Mouse (Mus musculus) ovary, postnatal 10 days (tissue): ENCODE measurements around the gene Zfp646.
"Not testable (repeated sequence)": the region's sequence is repeated elsewhere in the genome, so short reads cannot be mapped to it uniquely, and the experiment has no call there.

ENCODE experiments used
- DNase-seq: peaks from one replicate; pipeline ENCODE4 v3.0.0; 2022; ENCODE audit warnings: low spot score

Zfp646 gene

DNA sequence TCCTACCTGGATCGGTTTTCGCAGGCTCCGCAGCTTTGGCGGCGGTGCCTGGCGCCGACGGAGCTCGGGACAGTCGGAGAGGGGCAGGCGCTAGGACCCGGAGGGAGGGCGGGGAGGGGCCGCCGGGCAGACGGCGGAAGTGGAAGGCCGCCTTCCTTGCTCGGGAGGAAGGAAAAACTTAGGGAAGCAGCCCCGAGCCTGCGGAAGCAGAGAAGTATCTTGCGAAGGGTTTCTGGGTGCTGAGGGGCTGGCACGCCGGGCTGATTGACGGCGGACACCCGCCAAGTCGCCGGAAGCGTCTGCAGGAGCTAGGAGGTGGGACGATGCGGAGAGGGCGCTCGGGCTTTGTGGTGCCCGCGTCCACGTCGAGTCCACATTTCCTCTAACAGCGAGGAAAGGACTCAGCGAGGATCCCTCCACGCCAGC is at the start of gene Zfp646:
Gene Zfp646 (plus strand): TSS at position 181 of the 426 bp plus-strand sequence.
- DNase-seq: no peak

DNA sequence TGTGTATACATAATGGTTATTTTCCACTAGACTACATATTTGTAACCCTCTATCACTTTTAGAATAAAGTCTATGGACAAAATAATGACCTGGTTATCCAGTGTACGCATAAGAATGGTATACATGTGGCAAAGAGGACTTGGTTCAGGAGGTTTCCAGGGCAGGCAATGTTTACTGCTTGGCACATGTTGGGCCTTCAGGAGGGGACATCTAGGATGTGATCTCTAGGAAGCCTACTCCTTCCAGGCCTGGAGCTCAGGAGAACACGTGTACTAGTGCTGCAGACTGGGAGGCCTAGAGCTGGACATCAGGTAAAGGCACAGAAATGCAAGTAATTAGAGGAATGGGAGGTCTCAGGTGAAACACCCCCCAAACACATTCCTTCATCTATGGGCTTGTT is 40.5 kb upstream of the Zfp646 start:
- DNase-seq: no peak

DNA sequence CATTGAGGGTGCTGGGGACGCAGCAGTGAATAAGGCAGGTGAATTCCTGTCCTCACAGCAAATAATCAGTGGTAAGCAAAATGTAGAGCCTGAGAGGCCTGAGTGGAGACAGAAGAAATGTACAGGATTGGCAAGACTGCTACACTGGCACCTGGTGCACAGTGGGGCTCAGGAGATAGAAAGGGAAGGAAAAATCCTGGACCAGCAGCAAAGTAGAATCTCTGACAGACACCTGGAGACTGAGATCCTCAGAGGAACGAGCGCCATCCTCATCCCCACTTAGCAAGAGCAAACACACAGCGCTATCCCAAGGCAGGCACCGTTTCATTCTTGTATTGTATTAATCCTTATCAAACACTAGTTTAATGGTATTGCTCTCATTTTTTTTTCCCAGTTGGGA is 38.5 kb upstream of the Zfp646 start:
- no peak for DNase-seq

DNA sequence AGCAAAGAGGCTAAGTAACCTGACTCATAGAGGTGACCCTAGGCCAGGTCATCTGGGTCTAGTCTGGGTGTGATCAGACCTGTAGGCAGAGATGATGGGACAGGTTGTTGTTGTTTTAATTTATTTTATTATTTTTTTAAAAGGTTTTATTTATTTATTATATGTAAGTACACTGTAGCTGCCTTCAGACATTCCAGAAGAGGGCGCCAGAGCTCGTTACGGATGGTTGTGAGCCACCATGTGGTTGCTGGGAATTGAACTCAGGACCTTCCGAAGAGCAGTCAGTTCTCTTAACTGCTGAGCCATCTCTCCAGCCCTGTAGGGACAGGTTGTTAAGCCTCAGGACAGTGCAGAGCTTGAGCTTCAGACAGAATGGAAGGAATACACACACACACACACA is 38.1 kb upstream of the Zfp646 start:
- not testable (repeated sequence) for DNase-seq

DNA sequence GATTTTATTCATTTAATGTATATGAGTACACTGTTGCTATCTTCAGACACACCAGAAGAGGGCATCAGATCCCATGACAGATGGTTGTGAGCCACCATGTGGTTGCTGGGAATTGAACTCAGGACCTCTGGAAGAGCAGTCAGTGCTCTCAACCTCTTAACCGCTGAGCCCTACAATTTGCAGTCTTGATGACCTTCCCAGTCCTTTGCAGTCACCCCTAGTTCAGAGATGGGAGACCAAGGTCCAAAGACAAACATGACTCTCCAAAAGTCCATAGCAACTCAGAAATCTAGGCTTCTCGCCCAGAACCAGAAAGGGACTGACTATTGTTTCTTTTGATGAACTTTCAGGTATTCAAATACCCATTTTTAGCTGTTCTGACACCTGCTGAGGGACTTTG is 36.0 kb upstream of the Zfp646 start:
- DNase-seq: not testable (repeated sequence)

DNA sequence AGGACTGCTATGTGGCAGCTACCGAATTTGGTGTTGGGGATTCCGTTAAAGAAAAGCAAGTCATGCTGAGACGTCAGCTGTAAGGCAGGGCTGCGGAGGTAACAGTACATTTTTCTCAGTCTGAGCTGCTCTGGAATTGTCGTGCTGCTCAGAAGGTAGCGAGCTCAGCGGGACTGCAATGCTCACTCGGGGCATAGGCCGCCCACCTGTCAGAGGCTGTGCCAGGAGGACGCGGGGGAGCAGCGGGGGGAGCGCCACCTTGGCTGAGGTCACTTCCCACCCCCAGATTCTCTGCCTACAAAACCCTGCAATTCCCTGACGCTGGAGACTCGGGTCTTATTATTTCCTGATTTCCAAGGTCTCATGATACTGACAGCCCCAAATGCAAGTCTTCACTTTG is 35.1 kb upstream of the Zfp646 start:
- DNase-seq: peak; percentile 23

DNA sequence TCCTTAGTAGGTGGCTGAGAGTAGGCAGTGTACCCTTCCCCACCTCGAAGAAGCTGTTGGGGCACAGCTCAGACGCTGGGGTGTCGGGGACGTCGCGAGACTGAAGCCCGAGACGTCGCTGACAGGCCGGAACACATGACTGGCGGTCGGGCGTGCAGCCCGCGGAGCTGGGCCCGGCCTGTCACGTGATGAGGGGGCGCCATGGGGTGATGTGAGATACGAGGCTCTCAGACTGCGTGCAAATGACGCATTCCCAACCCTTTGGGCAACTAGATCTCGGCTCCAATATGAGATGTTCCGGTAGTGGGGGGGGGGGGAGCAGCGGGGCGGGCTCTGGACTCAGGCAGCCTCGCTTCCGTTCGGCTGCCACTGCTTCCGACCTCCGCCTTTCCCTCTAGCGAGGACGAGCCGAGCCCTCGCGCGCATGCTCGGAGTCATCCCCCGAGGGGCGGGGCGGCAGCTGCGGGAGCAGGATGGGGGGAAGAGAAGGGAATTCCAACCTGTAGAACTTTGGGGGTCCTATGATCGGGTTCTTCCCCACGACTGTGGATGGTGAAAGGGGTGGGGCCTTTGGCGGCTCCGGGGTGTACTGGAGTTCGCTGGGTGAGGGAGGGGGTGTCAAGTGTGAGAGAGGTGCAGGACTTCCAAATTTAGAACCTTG is 34.6 kb upstream of the Zfp646 start:
- peak; percentile 75 for DNase-seq

DNA sequence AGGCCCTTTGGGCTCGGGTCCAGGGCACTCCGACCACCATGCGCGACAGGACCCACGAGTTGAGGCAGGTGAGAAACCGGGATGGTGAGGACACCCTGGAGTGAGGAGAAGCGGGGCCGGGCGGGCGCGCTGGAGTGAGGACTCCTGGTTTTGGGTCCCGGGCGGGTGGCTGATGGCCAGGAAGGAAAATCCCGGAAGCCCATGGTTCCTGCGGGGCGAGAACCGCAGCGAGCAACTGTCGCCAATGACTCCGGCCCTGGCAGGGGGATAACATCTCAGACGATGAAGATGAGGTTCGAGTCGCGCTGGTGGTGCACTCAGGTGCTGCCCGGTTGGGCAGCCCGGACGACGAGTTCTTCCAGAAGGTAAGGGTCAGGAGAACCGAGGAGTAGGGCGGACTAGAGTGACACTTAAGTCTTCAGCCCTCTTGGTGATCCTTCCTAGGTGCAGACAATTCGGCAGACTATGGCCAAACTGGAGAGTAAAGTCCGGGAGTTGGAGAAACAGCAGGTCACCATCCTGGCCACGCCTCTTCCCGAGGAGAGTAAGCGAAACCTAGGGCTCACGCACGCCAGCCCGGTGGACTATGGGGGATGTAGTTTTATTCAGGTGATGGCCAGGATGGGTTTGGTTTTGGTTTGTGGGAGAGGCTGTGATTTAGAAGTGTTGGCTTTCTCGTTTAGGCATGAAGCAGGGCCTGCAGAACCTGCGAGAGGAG is 33.9 kb upstream of the Zfp646 start:
- DNase-seq: peak; percentile 52

DNA sequence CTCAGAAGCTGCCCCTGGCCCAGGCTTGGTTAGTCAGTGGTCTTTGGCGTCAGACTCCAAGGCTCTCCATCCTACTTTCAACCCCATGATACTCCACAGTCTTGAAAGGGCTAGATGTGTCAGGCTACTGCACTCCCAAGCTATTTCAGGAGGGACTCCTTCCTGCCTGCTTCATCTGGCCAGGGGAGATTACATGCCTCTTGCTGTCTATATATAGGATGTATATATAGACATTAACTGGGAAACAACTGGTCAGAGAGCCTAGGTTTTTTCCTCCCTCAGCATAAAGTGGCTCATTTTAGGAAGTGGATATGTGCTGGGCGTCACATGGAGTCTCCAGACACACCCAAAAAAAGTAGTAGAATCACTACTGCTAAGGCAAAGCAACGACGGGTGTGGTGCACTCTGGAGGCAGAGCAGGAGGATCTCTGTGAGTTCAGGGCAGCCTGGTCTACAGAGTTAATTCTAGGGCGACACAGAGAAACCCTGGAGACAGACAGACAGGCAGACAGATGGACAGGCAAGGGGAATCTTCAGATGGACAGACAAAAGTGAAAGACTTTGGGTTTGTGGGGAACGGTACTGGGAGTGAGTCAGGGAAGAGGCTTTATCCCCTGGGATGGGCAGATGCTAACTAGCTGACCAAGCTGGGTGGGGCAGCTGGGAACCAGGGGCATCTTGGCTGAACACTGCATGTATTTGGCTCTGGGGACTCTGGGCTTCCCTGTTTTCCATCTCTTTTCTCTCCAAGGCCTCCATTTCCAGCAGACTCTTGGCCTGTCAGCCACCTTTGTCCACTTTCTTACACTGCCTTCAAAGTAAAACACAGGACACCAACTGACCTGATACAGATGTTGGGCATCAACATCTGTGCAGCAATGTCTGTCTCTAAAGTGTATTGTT is 25.8 kb upstream of the Zfp646 start:
- DNase-seq: no peak

DNA sequence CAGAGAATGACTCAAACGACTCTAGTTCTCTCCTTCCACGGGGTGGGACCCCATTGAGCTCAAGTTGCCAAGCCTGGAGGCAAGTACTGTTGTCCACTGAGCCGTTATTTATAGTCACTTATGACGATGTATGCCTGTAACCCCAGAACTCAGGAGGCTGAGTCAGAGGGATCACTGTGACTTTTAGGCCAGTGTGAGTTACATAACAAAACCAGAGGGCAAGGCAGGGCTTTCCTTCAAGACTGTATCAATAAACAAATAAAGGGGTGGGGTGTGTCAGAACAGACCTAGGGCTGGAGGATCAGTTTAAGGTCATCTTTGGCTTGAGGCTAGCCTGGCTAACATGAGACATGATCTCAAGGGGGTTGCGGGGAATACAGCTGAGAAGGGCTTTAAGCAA is 25.1 kb upstream of the Zfp646 start:
- DNase-seq: no peak

DNA sequence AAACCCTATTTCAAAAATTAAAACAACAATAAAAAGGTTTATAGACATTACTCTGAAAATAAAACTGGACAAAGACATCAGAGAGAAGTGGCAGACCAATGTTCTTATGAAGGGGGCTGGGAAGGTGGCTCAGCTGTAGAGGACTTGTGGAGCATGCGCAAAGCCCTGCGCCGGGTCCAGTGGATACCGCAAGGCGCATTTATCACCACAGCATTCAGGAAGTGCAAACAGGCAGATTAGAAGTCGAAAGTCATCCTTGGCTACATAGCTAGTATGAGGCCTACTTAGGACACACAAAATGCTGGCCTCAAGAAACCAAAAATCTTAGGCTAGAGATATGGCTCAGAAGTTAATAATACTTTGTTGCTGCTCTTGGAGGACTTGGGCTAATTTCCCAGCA is 17.8 kb upstream of the Zfp646 start:
- no peak for DNase-seq

DNA sequence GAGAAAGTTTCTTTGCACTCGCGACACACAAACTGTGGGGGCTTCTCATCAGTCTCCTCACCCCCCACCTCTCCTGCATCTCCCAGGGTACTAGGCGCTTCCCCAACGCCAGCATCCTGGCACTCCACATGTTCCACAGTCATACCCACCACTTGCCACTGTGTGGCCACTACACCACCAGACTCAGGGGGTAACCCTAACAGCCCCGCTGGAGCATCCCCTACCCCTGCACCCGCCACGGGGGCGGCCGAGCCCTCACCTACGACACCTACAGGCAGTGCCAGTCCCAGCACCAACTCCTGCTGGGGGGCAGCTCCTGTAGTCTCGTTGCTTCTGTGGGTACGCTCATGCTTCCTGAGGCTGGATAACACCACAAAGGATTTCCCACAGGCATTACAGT is 9.6 kb upstream of the Zfp646 start:
- DNase-seq: no peak

DNA sequence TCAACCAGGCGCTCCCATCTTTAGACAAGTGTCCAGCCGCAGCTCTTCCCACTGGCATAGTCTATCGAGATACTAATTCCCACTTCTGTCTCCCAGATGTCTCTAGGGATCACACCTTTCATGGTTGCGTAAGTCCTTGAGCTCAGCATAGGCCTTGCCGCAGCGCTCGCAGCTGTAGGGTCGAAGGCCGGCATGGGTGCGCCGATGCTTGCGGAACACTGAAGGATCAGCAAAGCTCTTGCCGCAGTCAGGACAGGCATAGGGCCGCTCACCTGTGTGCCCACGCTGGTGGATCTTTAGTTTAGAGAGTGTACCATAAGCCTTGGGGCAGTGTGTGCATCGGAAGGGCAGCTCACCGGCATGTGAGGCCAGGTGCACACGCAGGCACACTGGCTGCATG is 8.4 kb upstream of the Zfp646 start:
- DNase-seq: no peak

DNA sequence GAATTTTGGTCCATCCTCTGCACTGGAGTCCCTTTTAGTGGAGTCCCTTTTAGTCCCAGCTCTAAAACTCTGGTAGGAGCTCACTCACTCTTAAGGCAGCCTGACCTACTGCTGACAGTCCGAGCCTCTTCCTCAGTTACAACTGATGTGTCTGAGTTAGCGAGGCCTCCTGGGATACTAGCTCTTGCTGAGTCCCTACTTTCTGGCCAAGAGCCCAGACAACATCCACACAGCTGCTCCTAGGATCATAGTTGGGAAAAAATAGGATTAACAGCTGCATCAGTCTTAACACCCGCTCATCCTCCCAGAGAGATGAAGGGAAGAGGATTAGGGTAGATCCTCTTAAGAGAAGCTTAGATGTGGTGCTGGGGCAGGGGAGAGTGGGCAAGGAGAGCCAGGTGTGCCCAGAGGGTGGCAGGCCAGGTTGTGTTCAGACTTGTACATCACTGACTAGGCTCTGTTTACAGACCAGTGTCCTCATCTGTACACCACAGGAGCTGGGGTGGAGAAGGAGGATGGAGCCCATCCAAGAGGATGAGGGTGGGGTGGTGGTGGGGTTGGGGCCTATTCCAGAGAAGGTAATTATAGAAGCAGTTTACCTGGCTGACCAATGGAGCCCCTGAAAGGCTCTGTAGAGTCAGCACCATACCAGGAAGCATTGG is 6.7 kb upstream of the Zfp646 start:
- no peak for DNase-seq

DNA sequence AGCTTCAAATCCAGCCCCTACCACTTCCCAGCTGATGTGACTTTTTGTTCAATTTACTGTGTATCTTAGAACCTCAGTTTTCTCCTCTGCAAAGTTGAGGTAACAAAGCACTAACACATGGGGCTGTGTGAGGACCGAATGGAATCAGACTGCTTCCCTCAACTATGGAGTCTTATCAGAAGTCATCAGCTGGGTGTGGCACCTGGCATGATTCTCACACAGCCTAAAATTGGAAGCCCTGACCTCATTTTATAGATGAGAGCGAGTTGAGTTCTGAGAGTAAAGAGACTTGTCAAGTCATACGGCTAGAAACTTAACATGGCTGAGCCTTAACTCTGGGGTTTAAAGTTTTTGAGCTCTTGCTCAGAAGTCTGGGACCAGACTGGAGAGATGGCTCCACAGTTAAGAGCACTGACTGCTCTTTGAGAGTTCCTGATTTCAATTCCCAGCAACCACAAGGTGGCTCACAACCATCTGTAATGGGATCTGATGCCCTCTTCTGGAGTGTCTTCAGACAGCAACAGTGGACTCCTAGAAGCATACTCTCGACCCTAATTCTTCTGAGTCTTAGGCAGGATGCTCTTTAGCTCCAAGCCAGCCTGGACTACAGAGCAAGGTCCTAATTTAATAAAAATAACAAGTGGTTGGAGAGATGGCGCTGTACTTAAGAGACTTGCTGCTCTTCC is 5.7 kb upstream of the Zfp646 start:
- no peak for DNase-seq

DNA sequence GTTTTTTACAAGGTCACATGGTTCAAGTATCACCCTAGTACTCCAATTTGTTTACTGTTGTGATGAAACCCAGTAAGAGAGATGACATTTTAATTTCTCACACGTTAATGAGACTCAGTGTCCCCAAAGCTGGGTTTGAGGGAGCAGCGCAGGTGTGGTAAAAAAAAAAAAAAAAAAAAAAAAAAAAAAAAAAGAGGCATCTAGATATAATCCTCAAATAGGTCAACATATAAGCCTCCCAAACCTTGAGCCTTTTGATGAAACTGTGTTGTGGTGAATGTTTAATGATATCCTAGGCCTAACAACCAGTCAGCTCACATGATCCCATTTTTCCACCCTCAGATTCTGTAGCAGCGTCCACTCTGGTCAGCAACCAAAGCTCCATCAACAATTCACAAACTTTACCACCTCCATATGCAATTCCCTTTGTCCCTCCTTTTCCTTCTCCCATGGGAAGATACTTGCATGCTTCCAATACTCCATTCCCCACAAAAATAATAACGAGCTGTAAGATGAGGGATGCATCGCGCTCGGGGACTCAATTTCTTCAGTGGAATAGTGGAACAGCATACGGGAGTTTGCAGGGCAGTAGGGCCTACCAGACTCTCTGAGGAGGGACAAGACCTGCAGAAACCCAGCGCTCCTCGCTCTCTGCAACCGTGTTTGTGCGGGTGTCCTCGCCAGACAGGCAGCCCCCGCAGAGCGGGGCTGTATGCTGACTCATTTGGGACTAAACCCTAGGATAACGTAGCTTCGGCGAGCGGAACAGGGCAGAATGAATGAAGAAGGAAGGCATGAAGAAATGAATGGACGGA is 1.0 kb upstream of the Zfp646 start:
- peak; percentile 27 for DNase-seq

DNA sequence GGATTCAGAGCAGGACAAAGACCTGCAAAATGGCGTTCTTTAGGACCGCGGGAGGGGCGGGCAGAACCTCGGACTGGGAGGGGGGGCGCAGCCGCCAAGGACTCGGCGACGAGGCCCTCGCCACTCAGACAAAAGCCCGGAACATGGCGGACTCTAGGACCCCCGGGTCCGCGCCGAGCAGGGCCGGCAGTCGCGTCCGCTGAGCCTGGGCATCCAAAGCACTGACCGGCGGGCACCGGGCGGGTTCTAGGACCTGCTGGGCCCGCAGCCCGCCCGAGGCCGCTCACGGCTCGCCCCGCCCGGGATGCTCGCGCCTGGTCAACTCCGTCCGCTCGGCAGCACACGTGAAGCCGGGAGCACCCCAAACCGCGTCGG is 407 bp upstream of the Zfp646 start:
- DNase-seq: peak; percentile 70

DNA sequence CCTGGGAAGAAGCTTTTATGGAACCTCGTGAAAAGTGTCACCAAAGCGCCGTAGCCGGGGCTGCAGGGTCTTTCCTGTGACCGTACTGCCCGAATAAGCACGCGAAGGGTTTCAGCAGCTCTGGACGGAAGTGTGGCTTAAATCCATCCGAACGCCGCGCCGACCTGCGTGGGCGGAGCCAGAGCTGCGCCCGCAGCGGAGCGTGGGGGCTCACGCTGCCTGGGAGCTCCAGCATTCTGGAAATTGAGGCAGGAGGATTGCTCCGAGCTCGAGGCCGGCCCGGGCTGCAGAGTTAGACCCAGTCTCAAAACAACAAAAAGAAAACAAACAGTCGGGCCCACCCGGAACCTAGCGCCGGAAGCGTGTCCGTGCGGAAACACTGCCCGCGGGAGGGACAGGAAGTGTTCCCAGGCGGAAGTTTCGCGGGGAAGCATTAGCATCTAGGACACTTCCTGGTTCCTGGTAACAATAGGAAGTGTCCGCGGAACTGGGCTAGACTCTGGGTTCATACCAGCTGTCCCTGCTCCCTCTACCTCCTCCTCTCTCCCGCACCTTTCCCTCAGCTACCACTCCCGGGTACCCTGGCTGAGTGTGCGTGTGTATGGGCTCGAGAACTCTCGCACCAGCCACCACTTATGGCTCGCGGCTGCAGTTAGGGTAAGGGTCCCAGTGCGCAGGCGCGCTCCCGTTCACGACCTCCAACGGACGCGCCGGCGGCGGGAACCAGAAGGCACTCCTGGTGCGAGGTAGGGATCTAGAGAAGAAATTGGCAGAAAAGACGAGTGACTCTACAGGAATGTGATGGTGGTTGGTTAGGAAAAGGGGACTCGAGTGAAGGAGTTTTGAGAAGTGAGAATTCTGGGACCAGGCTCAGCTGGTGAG is 687 bp downstream of the Zfp646 start, which contains the start of gene Zfp668:
Gene Zfp668 (minus strand): TSS at position 362 of the 882 bp plus-strand sequence.
- peak; percentile 85 for DNase-seq

DNA sequence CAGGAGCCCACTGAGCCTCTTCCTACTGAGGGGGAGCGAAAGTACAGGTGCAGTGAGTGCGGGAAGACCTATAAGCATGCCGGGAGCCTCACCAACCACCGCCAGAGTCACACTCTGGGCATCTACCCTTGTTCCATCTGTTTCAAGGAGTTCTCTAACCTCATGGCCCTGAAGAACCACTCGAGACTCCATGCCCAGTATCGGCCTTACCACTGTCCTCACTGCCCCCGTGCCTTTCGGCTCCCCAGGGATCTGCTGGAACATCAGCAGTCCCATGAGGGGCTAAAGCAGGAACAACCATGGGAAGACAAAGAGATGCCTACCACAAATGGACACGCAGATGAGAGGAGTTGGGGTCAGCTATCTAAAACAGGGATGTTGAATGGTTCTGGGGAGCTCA is 3.3 kb downstream of the Zfp646 start:
- no peak for DNase-seq

DNA sequence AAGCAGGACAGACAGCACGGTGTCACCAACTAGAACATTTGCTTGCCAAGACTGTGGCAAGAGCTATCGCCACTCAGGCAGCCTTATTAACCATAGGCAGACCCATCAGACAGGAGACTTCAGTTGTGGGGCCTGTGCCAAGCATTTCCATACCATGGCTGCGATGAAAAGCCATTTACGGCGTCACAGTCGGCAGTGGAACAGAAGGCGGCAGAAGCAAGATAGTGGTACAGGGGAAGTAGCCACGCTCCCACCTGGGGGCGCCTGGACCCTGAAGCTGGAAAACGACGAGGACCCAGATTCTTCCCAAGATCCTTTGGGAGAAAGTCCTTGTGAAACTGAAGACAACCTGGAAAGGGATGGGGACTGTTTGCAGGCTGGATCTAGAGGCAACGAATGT is 4.4 kb downstream of the Zfp646 start:
- no peak for DNase-seq
